In the genomic region with DNA sequence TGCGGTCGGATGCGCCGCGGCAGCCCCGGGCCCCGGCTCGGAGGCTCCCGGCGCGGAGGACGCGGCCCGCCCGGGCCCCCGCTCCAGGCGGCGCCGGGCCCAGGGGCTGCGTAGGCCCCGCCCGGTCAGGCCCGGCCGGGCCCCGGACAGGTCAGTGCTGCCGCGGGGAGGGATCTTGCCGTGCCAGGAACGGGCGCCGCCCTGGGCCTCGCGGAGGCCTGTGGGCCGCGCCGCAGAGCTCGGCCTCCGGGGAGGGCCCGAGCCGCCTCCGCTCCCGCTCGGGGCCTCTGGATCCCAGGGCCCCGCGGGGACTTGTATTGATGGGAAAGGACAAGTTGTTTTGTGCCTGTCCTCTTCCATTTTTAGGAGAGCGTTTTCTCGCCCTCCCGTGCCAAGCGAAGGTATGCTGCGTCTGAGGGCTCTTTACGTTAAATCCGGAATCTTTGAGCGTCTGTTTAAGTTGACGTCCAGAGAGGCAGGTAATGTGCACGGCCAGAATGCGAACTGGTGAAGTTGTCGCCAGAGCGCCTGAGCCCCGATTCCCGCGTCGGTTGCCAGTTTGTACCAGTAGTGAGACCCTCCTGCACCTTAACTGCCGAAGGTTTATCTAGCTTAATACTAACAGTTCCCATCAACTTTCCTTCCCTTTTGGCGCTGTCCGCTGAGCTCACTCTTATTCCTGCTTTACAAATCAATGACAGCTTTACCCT, we compare ENCODE assay signal across 8 mouse cellular contexts. TPM values are rescaled to one million over a fixed set of nuclear protein-coding genes. Genes with fewer than 3 reads are reported as not detected.
DNase-seq lines count a peak whose midpoint lies in the region; ATAC-seq and TF ChIP-seq lines count a peak whose summit lies in the region.

No protein-coding gene starts in this region.

- WGBS in lung, embryonic 14.5 days, result under 1% methylated on average over 65 of the region's 65 CpGs
- WGBS in olfactory bulb, adult 2 months, result under 1% methylated on average over 65 of the region's 65 CpGs

- peak overlapping the region; percentile 99 for H3K9ac ChIP-seq in lung, embryonic 14.5 days

- peak; percentile 58 for DNase-seq in urinary bladder, postnatal 25 days (ENCODE audit: low spot score)
- DNase-seq in urinary bladder, postnatal 10 days (ENCODE audit: low spot score), result no peak
- DNase-seq in kidney, adult 18-20 months, result peak; percentile 69
- peak; percentile 54 for DNase-seq in lung, embryonic 14.5 days
- DNase-seq in left cerebral cortex, adult 8-10 months (ENCODE audit: low spot score in 2 of 2), result no peak

- ATAC-seq in granulocyte monocyte progenitor cell, adult 5-6 weeks (replicated peaks; ENCODE audit: poor library complexity, severe bottlenecking), result peak; percentile 40
- ATAC-seq in lung, embryonic 14.5 days (ENCODE audit: insufficient read depth), result peak; percentile 79

- no peaks in the 10 kb centered on the region for H3K9me3 ChIP-seq in lung, embryonic 14.5 days (ENCODE audit: low read depth, low read length)

- H3K4me3 ChIP-seq in cortical plate, adult 2 months (ENCODE audit: insufficient read depth, low read length), result peak overlapping the region; percentile 69
- peak overlapping the region; percentile 95 for H3K4me3 ChIP-seq in lung, embryonic 14.5 days (ENCODE audit: low read depth, low read length)
- peak overlapping the region; percentile 95 for H3K4me3 ChIP-seq in olfactory bulb, adult 2 months (ENCODE audit: insufficient read depth, low read depth, low read length)

- no peak for TF ChIP-seq POLR2A in cortical plate, adult 2 months (IDR thresholded peaks at IDR 0.05; ENCODE audit: extremely low read depth, insufficient read depth, low read length)
- no peak for TF ChIP-seq POLR2A in olfactory bulb, adult 2 months (IDR thresholded peaks at IDR 0.05; ENCODE audit: insufficient read depth, low read depth, low read length)

- no peak for TF ChIP-seq CTCF in cortical plate, adult 2 months (IDR thresholded peaks at IDR 0.05; ENCODE audit: extremely low read depth, insufficient read depth, low read length)
- no peak for TF ChIP-seq CTCF in lung, embryonic 14.5 days (IDR thresholded peaks at IDR 0.05; ENCODE audit: low read depth)
- no peak for TF ChIP-seq CTCF in olfactory bulb, adult 2 months (IDR thresholded peaks at IDR 0.05; ENCODE audit: insufficient read depth, low read depth, low read length)

- peaks cover 13% of the 10 kb centered on the region for H3K4me1 ChIP-seq in cortical plate, adult 2 months (ENCODE audit: control insufficient read depth, insufficient read depth, low read length)
- H3K4me1 ChIP-seq in lung, embryonic 14.5 days (ENCODE audit: insufficient read depth), result peaks cover 19% of the 10 kb centered on the region
- H3K4me1 ChIP-seq in olfactory bulb, adult 2 months (ENCODE audit: control insufficient read depth, insufficient read depth, low read length), result peaks cover 27% of the 10 kb centered on the region

- H3K36me3 ChIP-seq in lung, embryonic 14.5 days (ENCODE audit: insufficient read depth), result peaks cover 12% of the 10 kb centered on the region; the same call in 1 of the 2 replicates

- H3K4me2 ChIP-seq in lung, embryonic 14.5 days, result peak overlapping the region; percentile 88

- no peaks in the 10 kb centered on the region for H3K27me3 ChIP-seq in lung, embryonic 14.5 days (ENCODE audit: insufficient read depth, low read length)

- peak overlapping the region; percentile 72 for H3K27ac ChIP-seq in cortical plate, adult 2 months (ENCODE audit: insufficient read depth, low read length)
- peak overlapping the region; percentile 95 for H3K27ac ChIP-seq in lung, embryonic 14.5 days (ENCODE audit: low read depth)
- H3K27ac ChIP-seq in olfactory bulb, adult 2 months (ENCODE audit: insufficient read depth, low read depth, low read length), result peak overlapping the region; percentile 82

RNA-seq across cellular contexts. Expression of a gene that starts 27.3 kb away (rescaled TPM):
- polyA plus RNA-seq in cortical plate, adult 2 months (2012; rRNA removed), result 0.21 and 0.35 TPM in 2 replicates
- not detected in 2 replicates for total RNA-seq in granulocyte monocyte progenitor cell, adult 5-6 weeks (2014; fragmentation: Nextera tagmentation)
- total RNA-seq in granulocyte monocyte progenitor cell, adult 5-6 weeks (2017), result 0.04 TPM in 1 of 2 replicates, not detected in the other
- 0.17 and 0.30 TPM in 2 replicates for polyA plus RNA-seq in lung, embryonic 14.5 days (2014; fragmentation: Nextera tagmentation; extraction: Ambion mirVana)
- not detected in 2 replicates for polyA plus RNA-seq in olfactory bulb, adult 2 months (2012; ENCODE audit: insufficient read depth, insufficient read length, low replicate concordance, missing spikeins)
- under 1 TPM; 0.09 to 0.39 (median 0.27) TPM for total RNA-seq in left cerebral cortex, adult 8-10 months (2022)

Comparison
In these comparisons a context has a peak if more than half of its experiments do, and no peak if none do; other contexts are left out.
1. DNase-seq: peak in urinary bladder, postnatal 25 days (single experiment), kidney, adult 18-20 months (single experiment) and lung, embryonic 14.5 days (single experiment); none in urinary bladder, postnatal 10 days (single experiment) and left cerebral cortex, adult 8-10 months (0 of 2).
2. Peak in every context shown above with its lines, with median percentiles within 50 percentile points of each other: H3K27ac ChIP-seq and H3K4me3 ChIP-seq.